Mouse (Mus musculus): ENCODE results near the gene Cd164. TPM values are rescaled to one million over a fixed set of nuclear protein-coding genes. Genes with fewer than 3 reads are reported as not detected.

The Cd164 gene
- 100 to 1,000 TPM; 202 to 255 (median 243) TPM for polyA plus RNA-seq (2017; shearing (Covaris generic))

- ATAC-seq: peak; percentile 72
Observed at GRCm38 (mm10) chr10:41518981-41519618, at the start of gene Cd164. Gene Cd164, plus strand, starts transcription at chr10:41519414.

- peak; percentile 20 for ATAC-seq
Observed at GRCm38 (mm10) chr10:41470693-41471092, 48.5 kb upstream of the Cd164 start.

GRCm38 (mm10) chr10:41472534-41472933, 46.7 kb upstream of the Cd164 start:
- ATAC-seq: no peak

- peak; percentile 36 for ATAC-seq
Observed at GRCm38 (mm10) chr10:41472962-41473481, 46.2 kb upstream of the Cd164 start.

- peak; percentile 39 for ATAC-seq
Observed at GRCm38 (mm10) chr10:41473782-41474468, 45.3 kb upstream of the Cd164 start.

GRCm38 (mm10) chr10:41474981-41475391, 44.2 kb upstream of the Cd164 start:
- no peak for ATAC-seq

GRCm38 (mm10) chr10:41476171-41477017, 42.8 kb upstream of the Cd164 start, which contains the start of gene Mical1:
Gene Mical1, plus strand, starts transcription at chr10:41476314.
- peak; percentile 49 for ATAC-seq

GRCm38 (mm10) chr10:41477018-41477277, 42.3 kb upstream of the Cd164 start:
- peak; percentile 1 for ATAC-seq

- peak; percentile 45 for ATAC-seq
Observed at GRCm38 (mm10) chr10:41477278-41478181, 41.7 kb upstream of the Cd164 start.

- ATAC-seq: no peak
Observed at GRCm38 (mm10) chr10:41479961-41480360, 39.3 kb upstream of the Cd164 start.

- no peak for ATAC-seq
Observed at GRCm38 (mm10) chr10:41480938-41481880, 38.0 kb upstream of the Cd164 start.

- no peak for ATAC-seq
Observed at GRCm38 (mm10) chr10:41482446-41482845, 36.8 kb upstream of the Cd164 start.

GRCm38 (mm10) chr10:41485778-41486177, 33.4 kb upstream of the Cd164 start:
- no peak for ATAC-seq

GRCm38 (mm10) chr10:41486506-41487170, 32.6 kb upstream of the Cd164 start:
- no peak for ATAC-seq

- ATAC-seq: no peak
Observed at GRCm38 (mm10) chr10:41488877-41489276, 30.3 kb upstream of the Cd164 start.

GRCm38 (mm10) chr10:41489294-41489693, 29.9 kb upstream of the Cd164 start:
- peak; percentile 10 for ATAC-seq

- peak; percentile 89 for ATAC-seq
Observed at GRCm38 (mm10) chr10:41489708-41490517, 29.3 kb upstream of the Cd164 start, which contains the start of the genes Smpd2 and Ppil6. Gene Smpd2, minus strand, starts transcription at chr10:41490369. Gene Ppil6, plus strand, starts transcription at chr10:41490439.

GRCm38 (mm10) chr10:41490518-41490873, 28.7 kb upstream of the Cd164 start:
- ATAC-seq: no peak

- ATAC-seq: no peak
Observed at GRCm38 (mm10) chr10:41491111-41491510, 28.1 kb upstream of the Cd164 start.
